Mouse (Mus musculus) liver, adult 2 months (tissue): ENCODE data around the gene Olfr56. TPM values are rescaled to one million over a fixed set of nuclear protein-coding genes. Genes with fewer than 3 reads are reported as not detected.
"Not testable (repeated sequence)": the region's sequence is repeated elsewhere in the genome, so short reads cannot be mapped to it uniquely, and the experiment has no call there.

Experiments used
- DNase-seq: peaks from one replicate; pipeline ENCODE4 v3.0.0-alpha.2; 2011; ENCODE audit warnings: low read depth, low spot score; ENCODE audit errors: extremely low read depth
- H3K27ac ChIP-seq: fragments of 200-500 bp; replicated peaks from 2 replicates; pipeline ENCODE4 v1.5.1; 2012; ENCODE audit warnings: low read depth, mild to moderate bottlenecking, control low read depth, inconsistent platforms, low read length; ENCODE audit not compliant: insufficient read depth
- H3K27me3 ChIP-seq: fragments of 200-500 bp; 2 replicates; pipeline ENCODE4 v1.6.1; 2012; ENCODE audit warnings: mild to moderate bottlenecking, moderate library complexity, low read length, inconsistent platforms; ENCODE audit not compliant: control insufficient read depth, insufficient read depth
- H3K36me3 ChIP-seq: fragments of 200-500 bp; 2 replicates; pipeline ENCODE4 v1.6.1; 2012; ENCODE audit warnings: low read length, inconsistent platforms; ENCODE audit not compliant: control insufficient read depth, insufficient read depth
- H3K4me1 ChIP-seq: fragments of 200-500 bp; 2 replicates; pipeline ENCODE4 v1.6.1; 2011; ENCODE audit warnings: low read length; ENCODE audit not compliant: control insufficient read depth, insufficient read depth
- H3K4me3 ChIP-seq: fragments of 200-500 bp; 2 replicates; pipeline ENCODE4 v1.5.1; 2011; ENCODE audit warnings: low read depth, mild to moderate bottlenecking, control low read depth, low read length, moderate library complexity; ENCODE audit not compliant: insufficient read depth
- H3K79me2 ChIP-seq: fragments of 200-500 bp; 2 replicates; pipeline ENCODE4 v1.6.1; 2012; ENCODE audit warnings: inconsistent platforms, mild to moderate bottlenecking, low read length, moderate library complexity; ENCODE audit not compliant: control insufficient read depth, insufficient read depth
- H3K9ac ChIP-seq: fragments of 200-500 bp; 2 replicates; pipeline ENCODE4 v1.6.1; 2012; ENCODE audit warnings: low read depth, mild to moderate bottlenecking, control low read depth, inconsistent platforms, low read length
- WGBS: fragments of 180-500 bp; shearing (Covaris S2); methylation state at CpG from one replicate; pipeline ENCODE4 v1.1.7; 2018; 5-methylcytosine and 5-hydroxymethylcytosine counted together
- polyA plus RNA-seq: library from polyadenylated mRNA; depleted of rRNA; stranded (reverse); fragments of >200 nt; gene quantifications from 2 replicates; pipeline ENCODE4 v1.2.3, GENCODE M21; 2012; rRNA removed
- total RNA-seq: library from RNA; depleted of rRNA; stranded (reverse); fragments of >200 nt; gene quantifications from 2 replicates; pipeline ENCODE4 v1.2.3, GENCODE M21; 2014; rRNA removed

Gene Olfr56
- total RNA-seq = 0.20 and 0.28 TPM in 2 replicates
- 0.05 TPM in 1 of 2 replicates, not detected in the other for polyA plus RNA-seq

DNA sequence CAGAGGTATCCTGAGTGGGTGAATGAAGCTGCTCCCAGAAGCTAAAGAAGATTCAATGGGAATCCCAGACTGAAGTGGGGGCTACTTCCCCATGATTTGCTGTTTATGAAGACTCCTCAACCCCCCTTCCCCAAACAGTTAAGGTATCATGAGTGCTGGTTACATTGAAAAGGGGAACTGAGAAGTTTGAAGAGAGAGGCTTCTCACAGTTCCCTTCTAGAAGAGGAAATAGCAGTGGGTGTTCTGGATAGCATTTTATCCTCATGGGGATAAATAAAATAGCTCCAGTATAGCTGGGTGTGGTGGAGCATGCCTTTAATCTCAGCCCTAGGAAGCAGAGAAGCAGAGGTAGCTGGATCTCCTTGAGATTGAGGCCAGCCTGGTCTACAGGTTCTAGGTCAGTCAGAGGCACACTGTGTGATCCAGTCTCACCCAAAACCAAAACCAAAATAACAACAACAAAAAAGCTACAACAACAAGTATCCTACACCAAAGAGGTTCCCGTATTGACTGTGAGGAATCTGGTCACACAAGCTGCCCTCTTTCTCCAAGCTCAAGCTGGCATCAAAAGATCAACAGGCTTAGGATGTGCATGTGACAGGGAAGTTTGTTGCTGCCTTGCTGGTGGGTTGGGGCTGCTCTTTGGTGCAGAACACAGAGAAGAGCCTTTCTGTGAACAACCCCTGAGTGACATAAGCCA is at the start of gene Olfr56:
Gene Olfr56, plus strand, starts transcription at position 650 of the 700 bp plus-strand sequence.
- not testable (repeated sequence) for H3K27ac ChIP-seq, H3K4me3 ChIP-seq, H3K79me2 ChIP-seq, H3K9ac ChIP-seq, H3K36me3 ChIP-seq, H3K27me3 ChIP-seq, H3K4me1 ChIP-seq, DNase-seq
- no CpG with 5 or more reads among the region's 1 CpGs for WGBS

DNA sequence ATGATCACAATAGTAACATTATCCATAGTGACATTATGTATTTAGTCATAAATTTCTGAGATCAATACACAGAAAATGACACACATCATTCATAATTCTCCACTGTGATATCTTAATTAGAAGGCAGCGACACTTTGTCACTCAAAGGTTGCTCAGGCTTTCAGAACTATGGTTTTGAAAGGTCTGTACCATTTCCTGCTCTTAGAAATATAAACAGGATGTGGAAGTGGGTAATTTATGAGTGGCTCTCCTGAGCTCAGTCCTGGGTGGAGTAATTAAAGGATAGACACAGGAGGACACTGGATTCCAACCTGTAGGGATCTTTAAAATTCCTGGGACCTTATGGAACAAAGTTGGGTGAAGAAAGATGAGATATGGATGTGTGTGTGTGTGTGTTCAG is 45.3 kb upstream of the Olfr56 start:
- WGBS = 89% methylated on average over 1 of the region's 1 CpGs
- DNase-seq, H3K27ac ChIP-seq, H3K79me2 ChIP-seq, H3K27me3 ChIP-seq, H3K4me1 ChIP-seq, H3K4me3 ChIP-seq, H3K36me3 ChIP-seq, H3K9ac ChIP-seq: not testable (repeated sequence)

DNA sequence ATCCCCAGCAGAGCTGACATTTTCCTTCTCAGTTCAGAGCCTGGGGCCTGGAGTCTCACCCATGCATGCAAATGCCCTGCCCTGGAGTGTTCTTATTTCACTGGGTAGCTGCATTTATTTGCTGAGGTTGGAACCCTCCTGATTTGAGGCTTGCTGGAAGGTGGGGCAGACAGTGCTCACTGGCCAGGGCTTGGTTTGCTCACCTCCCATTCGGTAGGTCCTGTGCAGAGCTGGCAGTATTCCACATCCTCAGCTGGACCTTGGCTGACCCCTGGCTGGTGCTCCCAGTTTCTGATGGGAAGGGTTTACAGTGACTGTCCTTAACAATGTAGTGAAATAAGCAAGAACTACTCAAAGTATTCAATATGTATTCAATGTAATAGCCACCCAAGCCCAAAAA is 44.8 kb upstream of the Olfr56 start:
- H3K4me1 ChIP-seq, H3K9ac ChIP-seq, DNase-seq, H3K27me3 ChIP-seq, H3K36me3 ChIP-seq, H3K79me2 ChIP-seq, H3K4me3 ChIP-seq, H3K27ac ChIP-seq: not testable (repeated sequence)
- 7% methylated on average over 1 of the region's 1 CpGs for WGBS

DNA sequence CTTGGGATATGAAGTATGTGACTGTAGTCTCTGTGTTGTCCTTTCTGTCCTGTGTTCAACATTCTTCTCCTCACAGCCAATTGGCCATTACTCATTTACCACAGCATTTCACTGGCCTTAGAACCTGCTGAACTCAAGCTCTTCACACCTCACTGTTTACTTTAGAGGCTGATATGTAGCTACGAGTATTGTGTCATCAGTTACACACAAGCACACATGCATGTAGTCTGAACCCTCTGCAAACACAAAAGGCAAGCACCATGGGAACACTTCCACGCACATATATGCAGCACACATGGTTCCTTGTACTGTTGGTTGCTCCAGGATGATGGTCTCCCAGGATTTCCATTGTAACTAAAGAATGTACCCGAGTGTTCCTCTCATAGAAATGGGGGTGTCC is 43.4 kb upstream of the Olfr56 start:
- DNase-seq, H3K4me3 ChIP-seq, H3K9ac ChIP-seq, H3K27me3 ChIP-seq, H3K4me1 ChIP-seq, H3K27ac ChIP-seq, H3K79me2 ChIP-seq, H3K36me3 ChIP-seq: not testable (repeated sequence)
- no CpG with 5 or more reads among the region's 3 CpGs for WGBS

DNA sequence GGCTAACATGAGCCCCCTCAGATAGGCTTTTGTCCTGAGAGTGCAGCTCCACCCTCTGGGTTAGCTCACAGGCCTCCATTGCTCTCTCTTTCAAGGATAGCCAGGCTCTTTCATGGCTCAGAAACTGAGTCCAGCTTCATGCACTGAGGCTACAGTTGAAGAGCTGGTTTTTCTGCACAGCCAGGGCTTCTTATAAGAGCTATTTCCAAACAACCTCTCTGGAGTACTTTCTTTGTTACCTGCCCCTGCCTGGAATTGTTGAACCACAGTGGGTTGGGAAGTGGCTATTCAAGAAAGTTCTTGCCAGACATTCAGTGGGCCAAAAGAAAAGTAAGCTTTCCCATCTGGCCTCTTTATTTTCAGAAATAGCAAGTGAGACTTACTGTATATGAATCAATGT is 39.4 kb upstream of the Olfr56 start:
- not testable (repeated sequence) for H3K4me1 ChIP-seq, H3K79me2 ChIP-seq, H3K4me3 ChIP-seq, H3K9ac ChIP-seq, H3K27ac ChIP-seq, H3K27me3 ChIP-seq, H3K36me3 ChIP-seq, DNase-seq

DNA sequence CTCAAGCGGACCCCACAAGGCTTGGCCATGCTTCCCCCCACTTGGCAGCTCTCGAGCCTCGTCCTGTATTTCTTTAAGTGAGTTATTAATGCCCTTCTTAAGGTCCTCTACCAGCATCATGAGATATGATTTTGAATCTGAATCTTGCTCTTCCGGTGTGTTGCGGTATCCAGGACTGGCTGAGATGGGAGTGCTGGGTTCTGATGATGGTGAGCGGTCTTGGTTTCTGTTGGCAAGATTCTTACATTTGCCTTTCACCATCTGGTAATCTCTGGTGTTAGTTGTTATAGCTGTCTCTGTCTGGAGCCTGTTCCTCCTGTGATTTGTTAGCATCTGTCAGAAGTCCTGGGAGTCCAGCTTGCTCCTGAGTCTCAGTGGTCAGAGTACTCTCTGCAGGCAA is 32.6 kb upstream of the Olfr56 start, which contains the start of gene Psme2b:
Gene Psme2b, minus strand, starts transcription at position 101 of the 400 bp plus-strand sequence.
- not testable (repeated sequence) for H3K27ac ChIP-seq, DNase-seq, H3K36me3 ChIP-seq, H3K4me3 ChIP-seq, H3K4me1 ChIP-seq, H3K27me3 ChIP-seq, H3K79me2 ChIP-seq, H3K9ac ChIP-seq
- 95% methylated on average over 6 of the region's 6 CpGs for WGBS

DNA sequence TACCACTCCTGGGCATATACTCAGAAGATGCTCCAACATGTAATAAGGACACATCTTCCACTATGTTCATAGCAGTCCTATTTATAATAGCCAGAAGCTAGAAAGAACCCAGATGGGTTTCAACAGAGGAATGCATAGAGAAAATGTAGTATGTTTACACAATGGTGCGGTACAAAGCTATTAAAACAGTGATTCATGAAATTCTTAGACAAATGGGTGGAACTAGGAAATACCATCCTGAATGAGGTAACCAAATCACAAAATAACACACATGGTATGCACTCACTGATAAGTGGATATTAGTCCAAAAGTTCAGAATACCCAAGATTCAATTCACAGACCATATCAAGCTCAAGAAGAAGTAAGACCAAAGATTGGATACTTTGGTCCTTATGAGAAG is 4.0 kb upstream of the Olfr56 start:
- not testable (repeated sequence) for H3K9ac ChIP-seq, H3K36me3 ChIP-seq, H3K79me2 ChIP-seq, H3K27ac ChIP-seq, H3K4me1 ChIP-seq, DNase-seq, H3K4me3 ChIP-seq, H3K27me3 ChIP-seq
- WGBS = no CpG with 5 or more reads among the region's 1 CpGs

DNA sequence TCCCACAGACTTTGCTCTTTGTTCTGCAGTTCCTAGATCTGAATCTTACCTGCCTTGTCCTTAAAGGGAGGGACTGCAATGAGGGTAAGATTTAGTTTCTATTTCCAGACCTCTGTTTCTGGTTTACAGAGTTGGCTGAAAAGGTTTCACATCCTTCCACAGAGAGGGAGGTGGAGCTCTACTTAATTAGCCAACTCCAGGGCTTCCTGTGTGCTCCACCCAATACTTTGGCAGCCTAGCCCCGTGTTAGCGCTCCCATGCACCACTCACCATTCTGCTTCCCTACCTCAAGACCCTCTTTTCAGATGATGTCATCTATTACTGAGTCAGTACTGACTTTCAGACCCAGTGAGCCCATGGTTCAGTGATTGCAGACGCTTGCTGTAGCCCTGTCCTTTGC is 562 bp downstream of the Olfr56 start, which contains the start of gene 9930111J21Rik1:
Gene 9930111J21Rik1, minus strand, starts transcription at position 148 of the 400 bp plus-strand sequence.
- not testable (repeated sequence) for H3K4me3 ChIP-seq, H3K4me1 ChIP-seq, DNase-seq, H3K9ac ChIP-seq, H3K27me3 ChIP-seq, H3K27ac ChIP-seq, H3K36me3 ChIP-seq, H3K79me2 ChIP-seq
- WGBS = no CpG with 5 or more reads among the region's 3 CpGs

DNA sequence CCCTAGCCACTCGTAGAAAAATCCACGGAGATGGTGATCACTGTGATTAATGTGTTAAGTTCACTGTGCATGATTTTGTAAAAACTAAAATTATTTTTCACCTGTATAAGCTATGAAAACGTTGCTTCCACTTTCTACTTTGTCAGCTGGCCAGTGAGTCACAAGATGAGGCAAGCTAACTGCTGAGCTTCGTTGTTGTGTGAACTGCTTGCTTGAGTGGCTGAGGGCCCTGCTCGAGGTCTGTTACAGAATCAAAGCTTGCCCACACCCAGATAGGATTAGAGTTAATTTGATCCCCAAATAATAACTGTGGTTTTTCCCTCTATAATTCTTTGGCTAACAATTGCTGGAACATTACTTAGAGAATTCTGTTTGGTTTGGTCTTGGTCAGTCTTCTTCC is 1.4 kb downstream of the Olfr56 start:
- H3K9ac ChIP-seq, H3K27ac ChIP-seq, H3K27me3 ChIP-seq, H3K4me1 ChIP-seq, DNase-seq, H3K4me3 ChIP-seq, H3K79me2 ChIP-seq, H3K36me3 ChIP-seq: not testable (repeated sequence)
- WGBS = no CpG with 5 or more reads among the region's 5 CpGs
